Mouse (Mus musculus): ENCODE data around the gene Dpm1. TPM values are rescaled to one million over a fixed set of nuclear protein-coding genes. Genes with fewer than 3 reads are reported as not detected.

The Dpm1 gene
- polyA plus RNA-seq, 1 experiment from 2014 or later, result 58.3 TPM

DNA sequence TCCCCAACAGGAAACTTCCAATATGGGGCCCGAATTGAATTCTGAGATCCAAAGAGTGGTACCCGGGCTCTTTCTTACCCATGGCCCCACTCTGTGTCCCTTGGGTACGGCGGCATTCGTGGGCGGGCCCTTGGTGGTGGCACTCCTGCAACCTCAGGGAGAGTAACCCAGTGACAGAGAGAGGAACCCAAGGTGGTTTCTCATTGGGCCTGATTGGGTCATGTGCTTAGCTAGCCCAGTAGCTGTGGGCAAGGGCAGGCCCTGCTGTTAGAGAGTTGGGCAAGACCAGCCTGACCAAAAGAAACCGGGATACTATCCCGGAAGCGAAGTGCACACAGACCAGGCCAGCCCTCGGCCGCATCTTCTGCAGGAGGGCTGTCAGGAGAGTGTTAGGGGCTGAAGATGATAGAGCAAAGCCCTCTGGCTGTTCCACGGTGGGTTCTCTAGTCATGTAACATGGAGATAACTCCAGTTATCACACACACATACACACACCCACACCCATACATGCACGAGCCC lies 60.2 kb downstream of the Dpm1 start:
- Histone ChIP-seq H3K36me3 (peaks cover 14% of the 10 kb centered on the region), H3K4me3 (peak overlapping the region; percentile 39), H3K9me3 (replicated peaks) (no peaks in the 10 kb centered on the region), H3K27ac (peak overlapping the region; percentile 92), H3K4me1 (peaks cover 67% of the 10 kb centered on the region), H3K27me3 (ENCODE audit: low read depth, poor library complexity, severe bottlenecking) (no peaks in the 10 kb centered on the region)
- peak; percentile 66 for DNase-seq (ENCODE audit: low spot score)
- 6% methylated on average over 13 of the region's 13 CpGs for WGBS

DNA sequence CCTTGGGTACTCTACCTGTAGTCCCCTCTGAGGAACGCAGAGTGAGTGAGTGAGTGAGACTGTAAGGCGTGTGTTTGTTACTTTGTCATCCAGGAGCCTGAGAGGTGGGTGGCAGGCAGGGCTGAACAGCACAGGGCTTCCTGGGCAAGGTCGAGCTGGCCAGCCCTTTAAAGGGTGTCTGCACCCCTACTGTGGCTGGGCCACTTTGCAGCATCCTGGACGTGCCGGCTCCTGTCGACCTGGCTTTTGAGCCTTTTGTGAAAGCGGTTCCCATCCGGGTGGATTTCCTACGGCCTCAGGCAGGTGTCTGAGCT lies 60.6 kb downstream of the Dpm1 start:
- H3K4me3 ChIP-seq, result peak overlapping the region; percentile 39
- H3K36me3 ChIP-seq, result peaks cover 10% of the 10 kb centered on the region
- no peak for DNase-seq (ENCODE audit: low spot score)
- H3K27ac ChIP-seq, result peak overlapping the region; percentile 92
- H3K4me1 ChIP-seq, result peaks cover 67% of the 10 kb centered on the region
- no peaks in the 10 kb centered on the region for H3K27me3 ChIP-seq (ENCODE audit: low read depth, poor library complexity, severe bottlenecking)
- no peaks in the 10 kb centered on the region for H3K9me3 ChIP-seq (replicated peaks)
- 0% methylated on average over 9 of the region's 9 CpGs for WGBS

DNA sequence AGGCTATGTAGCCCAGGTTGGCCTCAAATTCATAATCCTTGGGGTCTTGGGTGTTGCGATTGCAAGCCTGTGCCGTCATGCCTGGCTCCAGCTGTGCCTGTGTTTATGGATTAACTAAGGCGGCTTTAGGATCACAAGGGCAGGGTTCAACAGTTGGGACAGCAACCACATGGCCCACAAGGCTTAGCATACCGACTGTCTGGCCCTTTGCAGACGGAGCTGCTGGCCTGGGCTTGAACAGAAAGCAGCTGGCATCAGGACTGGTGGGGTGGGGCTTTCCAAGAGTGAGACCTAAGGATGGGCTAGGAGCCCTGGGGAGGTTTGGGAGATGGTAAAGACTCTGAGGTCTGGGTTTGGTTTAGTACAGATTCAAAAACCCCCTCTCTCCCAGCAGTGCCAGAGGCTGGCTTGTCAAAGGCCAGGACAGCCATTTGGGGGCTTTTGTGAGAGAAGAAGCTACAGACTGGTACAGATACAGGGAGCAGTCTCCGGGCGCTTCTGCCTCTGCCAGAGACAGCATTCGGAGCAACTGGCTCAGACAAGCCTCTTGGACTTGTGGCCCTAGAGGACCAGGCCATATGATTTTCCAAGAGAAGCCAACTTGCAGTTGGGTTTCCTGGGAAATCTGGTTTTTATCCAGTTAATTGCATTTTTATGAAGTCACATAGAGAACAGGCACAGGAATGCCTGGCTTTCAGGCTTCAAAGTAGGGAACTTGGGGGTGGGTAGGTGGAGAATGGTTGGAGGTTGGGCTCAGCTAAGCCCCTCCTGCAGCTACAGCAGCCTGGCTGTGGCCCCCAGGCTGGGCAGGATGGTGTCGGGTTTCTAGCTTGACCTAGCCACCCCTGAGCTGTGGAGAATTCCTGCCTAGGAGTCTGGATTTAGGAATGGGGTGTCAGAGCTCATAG lies 61.2 kb downstream of the Dpm1 start:
- DNase-seq (ENCODE audit: low spot score), result peak; percentile 87
- 23% methylated on average over 9 of the region's 9 CpGs for WGBS
- Histone ChIP-seq H3K36me3 (peaks cover 5% of the 10 kb centered on the region; the same call in 1 of the 2 replicates), H3K27me3 (ENCODE audit: low read depth, poor library complexity, severe bottlenecking) (no peaks in the 10 kb centered on the region), H3K4me1 (peaks cover 67% of the 10 kb centered on the region), H3K9me3 (replicated peaks) (no peaks in the 10 kb centered on the region), H3K27ac (peak overlapping the region; percentile 92), H3K4me3 (peak overlapping the region; percentile 39)

DNA sequence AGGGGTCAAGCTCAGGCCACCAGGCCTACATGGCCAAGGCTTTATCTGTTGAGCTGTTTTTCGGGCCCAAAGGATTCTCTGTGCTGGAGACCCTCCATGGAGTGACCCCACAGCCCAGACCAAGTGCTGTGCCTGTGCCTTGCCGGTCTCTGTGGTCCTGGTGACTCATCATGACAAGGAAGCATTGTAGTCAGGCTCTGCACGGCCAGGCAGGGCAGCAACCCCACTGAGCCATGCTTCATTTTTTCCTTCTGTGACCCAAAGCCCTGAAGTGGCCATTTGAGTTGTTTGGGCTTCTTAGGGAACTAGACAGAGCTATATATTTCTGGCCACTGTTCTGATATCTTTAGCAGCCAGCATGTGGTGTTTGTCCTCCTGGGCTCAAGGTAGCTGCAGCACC lies 62.6 kb downstream of the Dpm1 start:
- H3K4me1 ChIP-seq, result peaks cover 67% of the 10 kb centered on the region
- 58% methylated on average over 3 of the region's 3 CpGs for WGBS

DNA sequence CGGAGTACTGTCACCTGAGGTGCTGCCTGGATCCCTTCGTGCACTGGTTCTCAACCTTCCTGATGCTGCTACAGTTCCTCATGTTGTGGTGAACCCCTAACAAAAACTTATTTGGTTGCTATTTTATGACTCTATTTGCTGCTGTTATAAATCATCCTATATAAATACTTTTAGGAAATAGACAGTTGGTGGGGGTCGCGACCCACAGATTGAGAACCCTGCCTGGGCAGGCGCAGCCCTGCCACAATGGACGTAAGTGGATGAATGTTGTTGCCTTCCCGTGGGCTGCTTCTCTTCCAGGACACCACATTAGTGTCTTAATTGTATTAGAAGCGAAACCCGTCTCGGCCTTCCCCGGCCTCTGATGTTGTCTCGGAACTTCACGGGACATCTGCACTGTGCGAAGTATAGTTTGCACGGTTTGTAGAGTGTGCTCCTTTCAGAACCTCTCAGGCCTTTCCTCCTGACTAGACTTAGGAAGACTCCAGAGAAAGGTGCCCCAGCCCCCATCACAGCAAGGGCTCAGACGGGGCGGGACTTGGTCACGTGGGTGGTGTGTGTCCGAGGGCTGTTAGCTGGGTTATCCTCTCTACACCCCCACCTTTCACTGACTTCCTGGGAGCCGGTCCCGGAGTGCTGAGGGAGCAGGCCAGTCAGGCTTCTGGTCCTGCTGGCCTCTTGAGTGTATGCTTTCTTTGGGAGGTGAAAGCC lies 63.5 kb downstream of the Dpm1 start:
- no peak overlapping the region for H3K4me3 ChIP-seq
- DNase-seq (ENCODE audit: low spot score), result no peak
- H3K36me3 ChIP-seq, result no peaks in the 10 kb centered on the region
- H3K27me3 ChIP-seq (ENCODE audit: low read depth, poor library complexity, severe bottlenecking), result no peaks in the 10 kb centered on the region
- H3K4me1 ChIP-seq, result peaks cover 66% of the 10 kb centered on the region
- H3K27ac ChIP-seq, result peak overlapping the region; percentile 92
- H3K9me3 ChIP-seq (replicated peaks), result no peaks in the 10 kb centered on the region
- 47% methylated on average over 21 of the region's 21 CpGs for WGBS

More for the DNA sequence above, 62.6 kb downstream of the Dpm1 start:
- no peaks in the 10 kb centered on the region for H3K27me3 ChIP-seq (ENCODE audit: low read depth, poor library complexity, severe bottlenecking)
- H3K27ac ChIP-seq, result peak overlapping the region; percentile 92
- H3K4me3 ChIP-seq, result no peak overlapping the region
- no peaks in the 10 kb centered on the region for H3K9me3 ChIP-seq (replicated peaks)
- no peaks in the 10 kb centered on the region for H3K36me3 ChIP-seq
- no peak for DNase-seq (ENCODE audit: low spot score)

DNA sequence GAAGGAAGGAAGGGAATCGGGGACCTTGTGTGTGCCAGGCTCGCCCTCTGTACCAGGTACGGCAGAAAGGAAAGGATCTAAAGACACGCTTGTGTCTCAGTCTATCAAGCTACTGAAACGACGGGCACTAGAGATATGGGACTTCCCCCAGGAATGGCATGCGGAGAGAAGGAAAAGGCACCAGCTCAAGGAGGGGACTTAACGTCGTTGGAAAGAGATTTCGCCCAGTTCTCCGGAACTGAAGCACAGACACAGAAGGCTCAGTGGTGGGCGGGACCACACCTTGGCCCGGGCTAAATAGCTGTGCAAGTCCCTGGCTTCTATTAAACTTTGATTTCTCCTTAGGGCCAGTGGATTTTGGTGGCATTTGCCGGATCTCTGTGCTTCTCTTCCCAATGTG lies 68.4 kb downstream of the Dpm1 start:
- Histone ChIP-seq H3K4me3 (peak overlapping the region; percentile 43), H3K36me3 (no peaks in the 10 kb centered on the region), H3K9me3 (replicated peaks) (no peaks in the 10 kb centered on the region), H3K27me3 (ENCODE audit: low read depth, poor library complexity, severe bottlenecking) (peaks cover 10% of the 10 kb centered on the region; the same call in 1 of the 2 replicates), H3K27ac (peak overlapping the region; percentile 89), H3K4me1 (peaks cover 56% of the 10 kb centered on the region)
- no peak for DNase-seq (ENCODE audit: low spot score)
- 13% methylated on average over 14 of the region's 14 CpGs for WGBS

DNA sequence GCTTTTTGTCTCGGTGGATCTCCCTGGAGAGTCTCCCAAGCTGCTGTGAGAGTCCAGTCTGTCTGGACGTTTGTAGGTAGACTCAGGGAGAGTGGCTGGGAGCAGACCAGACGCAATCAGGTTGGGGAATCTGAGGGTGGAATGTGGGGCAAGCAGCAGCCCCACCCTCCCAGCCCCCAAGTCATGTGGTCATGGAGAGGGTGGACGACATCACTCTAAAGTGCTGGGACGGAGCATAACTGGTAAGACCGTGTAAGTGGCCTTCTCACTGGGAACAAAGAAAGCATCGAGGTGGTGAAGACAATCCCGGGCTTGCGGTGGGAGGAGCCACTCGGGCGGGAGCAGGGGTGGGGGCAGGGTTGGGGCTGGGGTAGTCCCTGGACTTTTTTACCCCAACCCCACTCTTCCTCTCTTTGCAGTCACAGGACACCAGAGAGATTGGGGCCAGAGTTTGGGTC lies 68.8 kb downstream of the Dpm1 start:
- Histone ChIP-seq H3K36me3 (no peaks in the 10 kb centered on the region), H3K4me3 (peak overlapping the region; percentile 43), H3K4me1 (peaks cover 51% of the 10 kb centered on the region), H3K9me3 (replicated peaks) (no peaks in the 10 kb centered on the region), H3K27ac (peak overlapping the region; percentile 89), H3K27me3 (ENCODE audit: low read depth, poor library complexity, severe bottlenecking) (peaks cover 10% of the 10 kb centered on the region; the same call in 1 of the 2 replicates)
- peak; percentile 68 for DNase-seq (ENCODE audit: low spot score)
- WGBS, result 6% methylated on average over 11 of the region's 11 CpGs

DNA sequence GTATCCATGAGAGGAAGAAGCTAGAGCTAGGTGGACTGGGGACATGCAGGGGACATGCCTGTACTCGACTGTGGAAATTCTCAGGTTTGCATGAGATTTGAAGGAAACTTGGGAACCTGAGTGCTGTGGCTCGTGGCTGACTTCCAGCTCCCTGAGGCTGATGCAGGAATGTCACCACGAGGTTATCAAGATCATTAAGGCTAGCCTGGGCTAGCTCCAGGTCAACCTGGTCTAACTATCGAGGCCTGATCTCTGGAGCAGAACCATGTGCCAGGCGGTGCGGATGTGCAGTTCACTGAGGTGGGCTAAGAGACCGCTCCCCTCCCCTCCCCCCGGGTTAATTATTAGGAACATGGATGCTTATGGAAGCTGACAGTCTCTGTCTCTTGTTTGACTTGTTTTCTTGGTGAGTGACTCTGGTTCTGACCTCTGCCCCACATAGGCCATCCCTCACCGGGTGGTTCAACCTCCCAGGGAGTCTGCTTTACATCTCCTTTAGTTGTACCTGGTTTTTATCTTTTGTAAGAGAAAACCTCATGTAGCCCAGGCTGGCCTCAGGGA lies 69.9 kb downstream of the Dpm1 start:
- H3K36me3 ChIP-seq, result no peaks in the 10 kb centered on the region
- DNase-seq (ENCODE audit: low spot score), result no peak
- peak overlapping the region; percentile 89; the same call in 1 of the 2 replicates for H3K27ac ChIP-seq
- H3K4me3 ChIP-seq, result no peak overlapping the region
- H3K9me3 ChIP-seq (replicated peaks), result no peaks in the 10 kb centered on the region
- WGBS, result 82% methylated on average over 9 of the region's 9 CpGs
- H3K4me1 ChIP-seq, result peaks cover 45% of the 10 kb centered on the region
- H3K27me3 ChIP-seq (ENCODE audit: low read depth, poor library complexity, severe bottlenecking), result peaks cover 10% of the 10 kb centered on the region; the same call in 1 of the 2 replicates

Small RNAs within 50 kb of the gene (microRNA-seq; reads per million reads assigned to microRNA genes)
- gene Gm24561, result not detected

Other genes with a start within 250 kb of the Dpm1 start
- gene Ripor3, start 220.0 kb downstream of the Dpm1 start, polyA plus RNA-seq (2016; fragmentation: Nextera tagmentation; extraction: Ambion mirVana), result 0.44 and 0.49 TPM in 2 replicates
- 4.5 and 6.0 TPM in 2 replicates for gene Pard6b, start 149.6 kb downstream of the Dpm1 start, polyA plus RNA-seq (2016; fragmentation: Nextera tagmentation; extraction: Ambion mirVana)
- gene Adnp, start 23.5 kb downstream of the Dpm1 start, polyA plus RNA-seq (2016; fragmentation: Nextera tagmentation; extraction: Ambion mirVana), result 5.7 and 5.8 TPM in 2 replicates
- 18.4 and 22.2 TPM in 2 replicates for gene Gm20716, start 227 bp downstream of the Dpm1 start, polyA plus RNA-seq (2016; fragmentation: Nextera tagmentation; extraction: Ambion mirVana)
- gene Mocs3, start within 50 bp of the Dpm1 start, polyA plus RNA-seq (2016; fragmentation: Nextera tagmentation; extraction: Ambion mirVana), result 6.3 and 7.4 TPM in 2 replicates
- gene Kcng1, start 51.1 kb upstream of the Dpm1 start, polyA plus RNA-seq (2016; fragmentation: Nextera tagmentation; extraction: Ambion mirVana), result 1.4 and 2.3 TPM in 2 replicates